Mouse (Mus musculus): ENCODE measurements around the gene Exosc3.

The Exosc3 gene

DNA sequence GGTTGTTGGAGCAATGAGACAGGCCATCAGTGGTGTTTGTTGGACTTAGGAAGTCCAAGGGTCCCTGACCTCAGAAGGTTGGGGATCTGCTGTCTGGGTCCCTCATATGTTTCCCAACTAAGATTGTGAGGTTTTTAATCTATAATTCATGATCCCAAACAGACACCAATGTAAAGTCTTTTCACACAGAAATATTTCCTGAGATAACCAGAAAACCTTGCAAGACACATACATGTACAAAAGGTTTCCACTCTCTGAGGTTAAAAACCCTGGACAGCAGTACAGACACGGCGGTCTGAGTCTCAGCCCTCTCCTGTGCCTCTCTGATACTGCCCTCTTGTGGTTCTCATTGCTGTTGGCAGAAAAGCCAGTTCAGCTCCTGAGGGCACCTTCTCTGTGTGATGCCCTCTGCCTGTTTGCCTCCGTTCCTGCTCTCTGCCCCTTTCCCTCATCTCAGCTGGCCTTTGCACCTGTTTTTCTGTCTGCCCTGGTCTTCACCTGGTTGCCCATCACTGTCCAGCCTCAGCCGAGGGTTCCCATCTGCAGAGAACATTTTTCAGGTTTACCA lies 62.5 kb downstream of the Exosc3 start:
- DNase-seq (ENCODE audit: low spot score): peak; percentile 64

DNA sequence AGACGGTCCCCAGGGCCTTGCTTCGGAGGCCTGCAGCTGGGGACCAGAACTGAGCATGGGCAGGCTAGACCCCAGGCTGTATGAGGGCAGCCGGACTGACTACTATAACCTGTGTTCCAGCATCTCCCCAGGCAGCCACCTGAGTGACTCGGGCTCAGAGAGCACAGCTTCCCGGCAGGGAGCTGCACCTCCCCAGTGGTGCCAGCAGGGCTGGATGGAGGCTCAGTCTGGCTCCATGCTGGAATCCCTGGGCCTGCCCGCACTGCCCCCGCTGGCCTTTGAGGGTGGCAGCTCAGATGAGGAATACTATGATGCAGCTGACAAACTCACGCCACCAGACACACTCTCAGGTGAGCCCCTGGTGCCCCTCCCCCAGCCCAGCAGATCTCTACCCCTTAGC lies 63.2 kb downstream of the Exosc3 start:
- peak; percentile 59 for DNase-seq (ENCODE audit: low spot score)

DNA sequence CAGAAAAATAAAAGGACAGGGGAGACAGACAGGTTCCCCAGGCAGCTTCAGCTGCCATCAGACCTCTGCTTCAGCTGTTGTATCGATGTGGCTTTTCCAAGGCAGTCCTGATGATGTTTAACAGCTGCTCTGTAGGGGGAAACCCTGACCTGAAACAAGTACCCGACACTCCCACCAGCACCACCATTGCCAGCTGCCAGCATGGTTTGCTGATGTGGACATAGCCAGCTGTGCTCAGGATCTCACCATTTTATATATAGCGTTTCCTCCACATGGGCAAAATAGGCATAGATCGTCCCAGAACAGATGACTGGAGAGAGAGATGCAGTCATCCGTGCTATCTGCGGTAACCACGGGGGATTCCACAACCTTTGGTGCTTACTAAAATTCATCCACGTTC lies 66.8 kb downstream of the Exosc3 start:
- no peak for DNase-seq (ENCODE audit: low spot score)

DNA sequence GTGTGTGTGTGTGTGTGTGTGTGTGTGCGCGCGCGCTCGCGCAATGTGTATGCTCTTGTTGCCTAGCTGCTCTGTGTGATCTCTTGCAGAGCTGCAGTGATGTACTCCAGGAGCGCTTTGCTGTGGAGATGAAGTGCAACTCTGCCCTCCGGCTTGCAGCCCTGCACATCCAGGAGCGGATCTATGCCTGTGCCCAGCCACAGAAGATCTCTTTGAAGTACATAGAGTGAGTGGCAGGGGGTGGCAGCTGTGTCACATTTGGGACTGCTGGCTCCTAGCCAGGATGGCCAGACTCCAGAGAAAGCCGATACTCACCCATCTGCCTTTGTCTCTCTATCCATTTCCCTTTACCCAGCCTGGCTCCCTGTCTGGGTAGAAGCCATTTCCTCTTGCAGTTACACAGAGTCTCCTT lies 71.5 kb downstream of the Exosc3 start:
- DNase-seq (ENCODE audit: low spot score): no peak

DNA sequence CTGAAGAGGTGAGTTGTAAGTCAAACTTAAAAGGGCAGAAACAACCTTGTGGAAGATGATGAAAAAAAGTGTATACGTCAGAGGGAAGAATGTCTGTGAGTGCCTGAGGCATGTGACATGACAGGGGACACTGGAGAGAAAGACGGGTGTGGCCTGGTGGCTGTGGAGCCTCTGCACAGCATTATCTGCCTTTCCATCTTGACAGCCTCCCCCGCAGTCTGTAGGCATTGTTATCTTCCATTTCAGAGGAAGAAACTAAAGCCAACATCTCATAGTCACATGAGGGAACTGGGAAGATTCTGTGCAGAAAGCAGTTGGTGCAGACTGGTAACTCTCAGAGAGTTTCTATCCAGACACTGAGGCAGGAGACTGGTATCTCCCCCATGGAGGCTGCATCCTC lies 74.6 kb downstream of the Exosc3 start:
- DNase-seq (ENCODE audit: low spot score): no peak

Data from testis, postnatal 10 days (tissue).